Mouse (Mus musculus): Measurements from ENCODE around the gene Gm3127. TPM values are rescaled to one million over a fixed set of nuclear protein-coding genes. Genes with fewer than 3 reads are reported as not detected.
A peak's percentile ranks its signal among the peaks of the same experiment; 100 is the strongest.
"Not testable (repeated sequence)": the region's sequence is repeated elsewhere in the genome, so short reads cannot be mapped to it uniquely, and the experiment has no call there.

Gene Gm3127
- polyA plus RNA-seq (2016; fragmentation: Nextera tagmentation; extraction: Ambion mirVana) = not detected in 2 replicates

GRCm38 (mm10) chr14:4164730-4165129, at the start of gene Gm3127:
Gene Gm3127 (plus strand): TSS chr14:4165030.
- H3K4me3 ChIP-seq (replicated peaks); H3K9ac ChIP-seq; ATAC-seq (ENCODE audit: low FRiP score); H3K9me3 ChIP-seq; H3K4me2 ChIP-seq; H3K36me3 ChIP-seq (replicated peaks); H3K27me3 ChIP-seq; H3K27ac ChIP-seq; H3K4me1 ChIP-seq: not testable (repeated sequence)
- WGBS = 67% methylated on average over 1 of the region's 2 CpGs

- not testable (repeated sequence) for H3K27ac ChIP-seq; H3K9ac ChIP-seq; H3K9me3 ChIP-seq; H3K36me3 ChIP-seq (replicated peaks); H3K27me3 ChIP-seq; H3K4me2 ChIP-seq; H3K4me3 ChIP-seq (replicated peaks); H3K4me1 ChIP-seq; ATAC-seq (ENCODE audit: low FRiP score)
- 97% methylated on average over 4 of the region's 4 CpGs for WGBS
Measured at GRCm38 (mm10) chr14:4141646-4142045, 23.2 kb upstream of the Gm3127 start.

GRCm38 (mm10) chr14:4182030-4182429, 17.2 kb downstream of the Gm3127 start:
- not testable (repeated sequence) for H3K4me1 ChIP-seq; H3K27ac ChIP-seq; H3K9me3 ChIP-seq; H3K36me3 ChIP-seq (replicated peaks); ATAC-seq (ENCODE audit: low FRiP score); H3K27me3 ChIP-seq
- 11% methylated on average over 13 of the region's 14 CpGs for WGBS
- peak overlapping the region; percentile 49 for H3K9ac ChIP-seq
- H3K4me2 ChIP-seq = peak overlapping the region; percentile 67
- peak overlapping the region; percentile 43 for H3K4me3 ChIP-seq (replicated peaks)

- WGBS = 11% methylated on average over 34 of the region's 59 CpGs
- not testable (repeated sequence) for H3K36me3 ChIP-seq (replicated peaks); H3K27me3 ChIP-seq; H3K4me1 ChIP-seq; ATAC-seq (ENCODE audit: low FRiP score); H3K9me3 ChIP-seq; H3K27ac ChIP-seq
- H3K4me2 ChIP-seq = peak within 1 kb of the TSS; percentile 67
- H3K4me3 ChIP-seq (replicated peaks) = peak within 1 kb of the TSS; percentile 43
- H3K9ac ChIP-seq = peak within 1 kb of the TSS; percentile 49
Measured at GRCm38 (mm10) chr14:4182491-4183210, 17.8 kb downstream of the Gm3127 start, which contains the start of gene Gm2974. Gene Gm2974 (plus strand): TSS chr14:4182576.

GRCm38 (mm10) chr14:4183375-4183774, 18.5 kb downstream of the Gm3127 start:
- not testable (repeated sequence) for H3K4me3 ChIP-seq (replicated peaks); H3K9ac ChIP-seq; H3K27ac ChIP-seq; H3K9me3 ChIP-seq; ATAC-seq (ENCODE audit: low FRiP score); H3K4me2 ChIP-seq; H3K27me3 ChIP-seq; H3K36me3 ChIP-seq (replicated peaks); H3K4me1 ChIP-seq
- WGBS = 46% methylated on average over 7 of the region's 10 CpGs

Other genes with a start within 250 kb of the Gm3127 start
- gene Gm3029, start 233.3 kb upstream of the Gm3127 start, polyA plus RNA-seq (2016; fragmentation: Nextera tagmentation; extraction: Ambion mirVana) = not detected in 2 replicates
- gene Gm3095, start 201.5 kb upstream of the Gm3127 start, polyA plus RNA-seq (2016; fragmentation: Nextera tagmentation; extraction: Ambion mirVana) = not detected in 2 replicates
- not detected in 2 replicates for gene Gm3099, start 166.6 kb upstream of the Gm3127 start, polyA plus RNA-seq (2016; fragmentation: Nextera tagmentation; extraction: Ambion mirVana)
- gene Gm5796, start 141.1 kb upstream of the Gm3127 start, polyA plus RNA-seq (2016; fragmentation: Nextera tagmentation; extraction: Ambion mirVana) = 0.89 and 1.6 TPM in 2 replicates
- gene Gm3115, start 80.9 kb upstream of the Gm3127 start, polyA plus RNA-seq (2016; fragmentation: Nextera tagmentation; extraction: Ambion mirVana) = not detected in 2 replicates
- 1.00 and 1.1 TPM in 2 replicates for gene Gm8108, start 54.5 kb upstream of the Gm3127 start, polyA plus RNA-seq (2016; fragmentation: Nextera tagmentation; extraction: Ambion mirVana)
- 1.8 and 2.1 TPM in 2 replicates for gene Gm2974, start 17.5 kb downstream of the Gm3127 start, polyA plus RNA-seq (2016; fragmentation: Nextera tagmentation; extraction: Ambion mirVana)
- gene Gm3138, start 84.6 kb downstream of the Gm3127 start, polyA plus RNA-seq (2016; fragmentation: Nextera tagmentation; extraction: Ambion mirVana) = not detected in 2 replicates
- gene Gm3149, start 152.3 kb downstream of the Gm3127 start, polyA plus RNA-seq (2016; fragmentation: Nextera tagmentation; extraction: Ambion mirVana) = not detected in 2 replicates
- 2.0 and 2.3 TPM in 2 replicates for gene 2610042L04Rik, start 169.7 kb downstream of the Gm3127 start, polyA plus RNA-seq (2016; fragmentation: Nextera tagmentation; extraction: Ambion mirVana)
- gene Gm3159, start 232.5 kb downstream of the Gm3127 start, polyA plus RNA-seq (2016; fragmentation: Nextera tagmentation; extraction: Ambion mirVana) = not detected in 2 replicates